Mouse (Mus musculus): ENCODE results near the gene Enpp6. TPM values are rescaled to one million over a fixed set of nuclear protein-coding genes. Genes with fewer than 3 reads are reported as not detected.
A peak's percentile ranks its signal among the peaks of the same experiment; 100 is the strongest.

Gene Enpp6
- total and polyA plus RNA-seq, 2 experiments = 1.0 to 1.7 TPM

- no peaks in the 10 kb centered on the region for H3K4me1 ChIP-seq (ENCODE audit: control insufficient read depth, insufficient read depth, low read length)
- DNase-seq (ENCODE audit: extremely low read depth, low read depth, low spot score) = no peak
- WGBS = 84% methylated on average over 5 of the region's 5 CpGs
- H3K27me3 ChIP-seq (ENCODE audit: control insufficient read depth, insufficient read depth, low read length) = no peaks in the 10 kb centered on the region
- no peaks in the 10 kb centered on the region for H3K36me3 ChIP-seq (ENCODE audit: control insufficient read depth, insufficient read depth, low read length)
- no peak for TF ChIP-seq POLR2A (IDR thresholded peaks at IDR 0.05; ENCODE audit: extremely low read depth, insufficient read depth, low read length)
- no peak for TF ChIP-seq CTCF (IDR thresholded peaks at IDR 0.05; ENCODE audit: low read depth, low read length)
- no peak overlapping the region for H3K9ac ChIP-seq (ENCODE audit: low read depth, low read length)
- H3K27ac ChIP-seq (replicated peaks; ENCODE audit: insufficient read depth, low read depth, low read length) = no peak overlapping the region
- no peak overlapping the region for H3K4me3 ChIP-seq (ENCODE audit: insufficient read depth, low read depth, low read length)
- no peaks in the 10 kb centered on the region for H3K79me2 ChIP-seq (ENCODE audit: control insufficient read depth, insufficient read depth, low read length)
Observed at GRCm38 (mm10) chr8:47072001-47072400, 85.3 kb downstream of the Enpp6 start.

- WGBS = 70% methylated on average over 6 of the region's 6 CpGs
- peak; percentile 15 for DNase-seq (ENCODE audit: extremely low read depth, low read depth, low spot score)
- no peak for TF ChIP-seq POLR2A (IDR thresholded peaks at IDR 0.05; ENCODE audit: extremely low read depth, insufficient read depth, low read length)
- Histone ChIP-seq H3K9ac (ENCODE audit: low read depth, low read length) (no peak overlapping the region), H3K27me3 (ENCODE audit: control insufficient read depth, insufficient read depth, low read length) (no peaks in the 10 kb centered on the region), H3K4me1 (ENCODE audit: control insufficient read depth, insufficient read depth, low read length) (no peaks in the 10 kb centered on the region), H3K79me2 (ENCODE audit: control insufficient read depth, insufficient read depth, low read length) (no peaks in the 10 kb centered on the region), H3K27ac (replicated peaks; ENCODE audit: insufficient read depth, low read depth, low read length) (no peak overlapping the region), H3K36me3 (ENCODE audit: control insufficient read depth, insufficient read depth, low read length) (no peaks in the 10 kb centered on the region), H3K4me3 (ENCODE audit: insufficient read depth, low read depth, low read length) (no peak overlapping the region)
Observed at GRCm38 (mm10) chr8:47075941-47076555, 89.4 kb downstream of the Enpp6 start.

GRCm38 (mm10) chr8:47080037-47080436 is 93.3 kb downstream of the Enpp6 start:
- Histone ChIP-seq H3K9ac (ENCODE audit: low read depth, low read length) (no peak overlapping the region), H3K4me1 (ENCODE audit: control insufficient read depth, insufficient read depth, low read length) (no peaks in the 10 kb centered on the region)

GRCm38 (mm10) chr8:47082201-47083027 is 95.7 kb downstream of the Enpp6 start:
- no peaks in the 10 kb centered on the region for H3K27me3 ChIP-seq (ENCODE audit: control insufficient read depth, insufficient read depth, low read length)
- TF ChIP-seq CTCF (IDR thresholded peaks at IDR 0.05; ENCODE audit: low read depth, low read length) (no peak), POLR2A (IDR thresholded peaks at IDR 0.05; ENCODE audit: extremely low read depth, insufficient read depth, low read length) (no peak)
- no peak for DNase-seq (ENCODE audit: extremely low read depth, low read depth, low spot score)
- no peak overlapping the region for H3K27ac ChIP-seq (replicated peaks; ENCODE audit: insufficient read depth, low read depth, low read length)
- 79% methylated on average over 22 of the region's 22 CpGs for WGBS
- no peaks in the 10 kb centered on the region for H3K79me2 ChIP-seq (ENCODE audit: control insufficient read depth, insufficient read depth, low read length)
- H3K4me1 ChIP-seq (ENCODE audit: control insufficient read depth, insufficient read depth, low read length) = no peaks in the 10 kb centered on the region
- H3K36me3 ChIP-seq (ENCODE audit: control insufficient read depth, insufficient read depth, low read length) = no peaks in the 10 kb centered on the region
- H3K9ac ChIP-seq (ENCODE audit: low read depth, low read length) = no peak overlapping the region
- H3K4me3 ChIP-seq (ENCODE audit: insufficient read depth, low read depth, low read length) = no peak overlapping the region; the same call in 1 of the 2 replicates

More at GRCm38 (mm10) chr8:47080037-47080436, 93.3 kb downstream of the Enpp6 start:
- H3K79me2 ChIP-seq (ENCODE audit: control insufficient read depth, insufficient read depth, low read length) = no peaks in the 10 kb centered on the region
- H3K36me3 ChIP-seq (ENCODE audit: control insufficient read depth, insufficient read depth, low read length) = no peaks in the 10 kb centered on the region
- WGBS = 82% methylated on average over 4 of the region's 4 CpGs
- DNase-seq (ENCODE audit: extremely low read depth, low read depth, low spot score) = no peak
- H3K27me3 ChIP-seq (ENCODE audit: control insufficient read depth, insufficient read depth, low read length) = no peaks in the 10 kb centered on the region
- H3K4me3 ChIP-seq (ENCODE audit: insufficient read depth, low read depth, low read length) = no peak overlapping the region
- TF ChIP-seq CTCF (IDR thresholded peaks at IDR 0.05; ENCODE audit: low read depth, low read length) = no peak
- TF ChIP-seq POLR2A (IDR thresholded peaks at IDR 0.05; ENCODE audit: extremely low read depth, insufficient read depth, low read length) = no peak
- no peak overlapping the region for H3K27ac ChIP-seq (replicated peaks; ENCODE audit: insufficient read depth, low read depth, low read length)

- H3K79me2 ChIP-seq (ENCODE audit: control insufficient read depth, insufficient read depth, low read length) = no peaks in the 10 kb centered on the region
- 72% methylated on average over 8 of the region's 8 CpGs for WGBS
- no peak overlapping the region for H3K4me3 ChIP-seq (ENCODE audit: insufficient read depth, low read depth, low read length)
- TF ChIP-seq POLR2A (IDR thresholded peaks at IDR 0.05; ENCODE audit: extremely low read depth, insufficient read depth, low read length) = no peak
- no peaks in the 10 kb centered on the region for H3K4me1 ChIP-seq (ENCODE audit: control insufficient read depth, insufficient read depth, low read length)
- H3K9ac ChIP-seq (ENCODE audit: low read depth, low read length) = no peak overlapping the region
- H3K27me3 ChIP-seq (ENCODE audit: control insufficient read depth, insufficient read depth, low read length) = no peaks in the 10 kb centered on the region
- H3K36me3 ChIP-seq (ENCODE audit: control insufficient read depth, insufficient read depth, low read length) = no peaks in the 10 kb centered on the region
- DNase-seq (ENCODE audit: extremely low read depth, low read depth, low spot score) = no peak
- no peak overlapping the region for H3K27ac ChIP-seq (replicated peaks; ENCODE audit: insufficient read depth, low read depth, low read length)
Observed at GRCm38 (mm10) chr8:47090021-47090420, 103.3 kb downstream of the Enpp6 start.

GRCm38 (mm10) chr8:47105617-47106016 is 118.9 kb downstream of the Enpp6 start:
- Histone ChIP-seq H3K36me3 (ENCODE audit: control insufficient read depth, insufficient read depth, low read length) (no peaks in the 10 kb centered on the region), H3K27me3 (ENCODE audit: control insufficient read depth, insufficient read depth, low read length) (no peaks in the 10 kb centered on the region), H3K79me2 (ENCODE audit: control insufficient read depth, insufficient read depth, low read length) (no peaks in the 10 kb centered on the region), H3K4me3 (ENCODE audit: insufficient read depth, low read depth, low read length) (no peak overlapping the region), H3K9ac (ENCODE audit: low read depth, low read length) (no peak overlapping the region), H3K27ac (replicated peaks; ENCODE audit: insufficient read depth, low read depth, low read length) (no peak overlapping the region), H3K4me1 (ENCODE audit: control insufficient read depth, insufficient read depth, low read length) (no peaks in the 10 kb centered on the region)
- DNase-seq (ENCODE audit: extremely low read depth, low read depth, low spot score) = no peak
- 60% methylated on average over 2 of the region's 2 CpGs for WGBS
- TF ChIP-seq POLR2A (IDR thresholded peaks at IDR 0.05; ENCODE audit: extremely low read depth, insufficient read depth, low read length) = no peak
- TF ChIP-seq CTCF (IDR thresholded peaks at IDR 0.05; ENCODE audit: low read depth, low read length) = no peak

Measured in liver, adult 2 months (tissue).